Mouse (Mus musculus) hindbrain, embryonic 16.5 days (tissue): ENCODE measurements at regions not wholly inside any gene's neighbourhood (a gene's known extent, or its start where the extent isn't known, plus 50 kb on each side); places are given as distances from the start of the nearest gene placed in this dataset.

ENCODE experiments used
- ATAC-seq: fragments of 200-750 bp; cut with Nextera tagmentation; 2 replicates; pipeline ENCODE4 v1.8.0; 2017; ENCODE audit warnings: moderate TSS enrichment, moderate library complexity
- H3K27ac ChIP-seq: fragments of 300-500 bp; sonication (generic); 2 replicates; pipeline ENCODE4 v1.5.1; 2014; ENCODE audit warnings: low read depth, mild to moderate bottlenecking, control low read depth, low read length, moderate library complexity
- H3K27me3 ChIP-seq: fragments of 300-500 bp; sonication (generic); replicated peaks from 2 replicates; pipeline ENCODE4 v1.6.1; 2014; ENCODE audit warnings: low read length; ENCODE audit not compliant: control insufficient read depth, insufficient read depth
- H3K36me3 ChIP-seq: fragments of 300-500 bp; sonication (generic); 2 replicates; pipeline ENCODE4 v1.6.1; 2014; ENCODE audit warnings: mild to moderate bottlenecking, low read length, moderate library complexity, mixed read lengths; ENCODE audit not compliant: control insufficient read depth, insufficient read depth
- H3K4me1 ChIP-seq: fragments of 300-500 bp; sonication (generic); 2 replicates; pipeline ENCODE4 v1.6.1; 2014; ENCODE audit warnings: low read depth, low read length; ENCODE audit not compliant: control insufficient read depth, insufficient read depth
- H3K4me2 ChIP-seq: fragments of 300-500 bp; sonication (generic); 2 replicates; pipeline ENCODE4 v1.6.1; 2014; ENCODE audit warnings: mild to moderate bottlenecking, low read length, control low read depth, moderate library complexity
- H3K4me3 ChIP-seq: fragments of 300-500 bp; sonication (generic); 2 replicates; pipeline ENCODE4 v1.5.1; 2014; ENCODE audit warnings: mild to moderate bottlenecking, low read length, control low read depth, moderate library complexity
- H3K9ac ChIP-seq: fragments of 300-500 bp; sonication (generic); 2 replicates; pipeline ENCODE4 v1.6.1; 2014; ENCODE audit warnings: low read depth, mild to moderate bottlenecking, control low read depth, low read length, moderate library complexity
- H3K9me3 ChIP-seq: fragments of 300-500 bp; sonication (generic); 2 replicates; pipeline ENCODE4 v1.6.1; 2014; ENCODE audit warnings: mild to moderate bottlenecking, low read length, moderate library complexity; ENCODE audit not compliant: control insufficient read depth
- WGBS: fragments of 180-500 bp; shearing (Covaris S2); extraction: QIAGEN DNeasy Blood & Tissue Kit; methylation state at CpG from one replicate; pipeline ENCODE4 v1.1.7; 2014; 5-methylcytosine and 5-hydroxymethylcytosine counted together

DNA sequence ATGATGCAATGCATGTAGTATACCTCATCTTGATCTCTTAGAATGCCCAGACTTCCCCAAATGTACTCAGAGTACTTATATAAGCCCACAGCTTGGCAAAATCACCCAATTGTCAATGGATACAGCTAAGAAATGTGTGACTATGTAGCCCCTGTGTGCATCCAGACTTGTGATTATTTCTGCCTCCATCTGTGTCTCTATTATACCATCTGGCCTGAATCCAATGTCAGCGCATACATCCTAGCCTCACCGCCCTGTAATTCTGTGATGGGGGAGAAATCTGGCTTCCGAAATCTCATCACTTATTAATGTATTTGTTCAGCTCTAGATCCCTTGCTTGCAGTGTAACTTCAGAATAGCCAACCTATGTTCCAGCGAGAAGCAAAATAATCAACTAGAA, 50.9 kb upstream of the Wscd1 start:
- no peaks in the 10 kb centered on the region for H3K4me1 ChIP-seq
- no peak overlapping the region for H3K4me3 ChIP-seq
- H3K9me3 ChIP-seq, result no peaks in the 10 kb centered on the region
- H3K27me3 ChIP-seq, result no peaks in the 10 kb centered on the region
- H3K27ac ChIP-seq, result no peak overlapping the region
- WGBS, result 74% methylated on average over 4 of the region's 4 CpGs
- H3K36me3 ChIP-seq, result no peaks in the 10 kb centered on the region
- ATAC-seq, result no peak
- H3K9ac ChIP-seq, result no peak overlapping the region
- H3K4me2 ChIP-seq, result no peak overlapping the region
